Mouse (Mus musculus): ENCODE results near the gene Scd4.

The Scd4 gene

DNA sequence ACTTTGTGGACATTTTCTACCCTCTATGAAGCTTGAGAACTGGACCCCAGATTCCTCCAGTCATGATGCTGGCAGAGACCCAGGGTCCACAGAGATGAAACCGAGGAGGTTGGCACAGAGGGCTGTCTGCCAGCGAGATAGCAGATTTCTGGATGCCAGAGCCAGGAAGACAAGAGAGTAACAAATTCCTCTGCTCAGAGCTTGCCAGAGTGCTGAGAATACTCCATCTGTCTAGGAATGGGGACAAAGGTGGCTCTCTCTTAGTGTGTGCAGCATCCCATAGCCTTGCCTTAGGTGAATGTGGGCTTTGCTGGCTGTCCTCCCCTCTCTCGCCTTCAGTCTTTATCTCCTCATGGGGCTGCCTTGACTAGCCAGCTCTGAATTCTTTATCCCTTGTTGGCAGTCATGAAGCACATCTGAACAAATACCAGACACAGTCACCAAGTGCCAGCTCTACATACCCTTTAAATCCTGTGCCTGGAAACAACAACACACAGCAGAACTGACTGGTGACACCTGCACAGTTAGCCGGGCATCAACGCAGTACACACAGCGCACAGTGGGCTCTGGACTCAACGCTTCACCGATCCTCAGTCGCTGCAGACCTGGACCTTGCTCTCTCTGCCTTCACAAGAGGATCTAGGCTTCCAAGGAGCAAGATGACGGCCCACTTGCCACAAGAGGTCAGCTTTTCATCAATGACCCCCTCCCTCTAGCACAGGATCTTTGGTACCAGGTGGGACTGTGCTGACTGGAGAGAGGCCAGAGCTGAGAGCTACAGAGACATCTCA, at the start of gene Scd4:
TSS of gene Scd4 (plus strand) at position 260 of the 791 bp plus-strand sequence.
- DNase-seq (ENCODE audit: low spot score in 2 of 2) = peak; percentile 34 to 37

DNA sequence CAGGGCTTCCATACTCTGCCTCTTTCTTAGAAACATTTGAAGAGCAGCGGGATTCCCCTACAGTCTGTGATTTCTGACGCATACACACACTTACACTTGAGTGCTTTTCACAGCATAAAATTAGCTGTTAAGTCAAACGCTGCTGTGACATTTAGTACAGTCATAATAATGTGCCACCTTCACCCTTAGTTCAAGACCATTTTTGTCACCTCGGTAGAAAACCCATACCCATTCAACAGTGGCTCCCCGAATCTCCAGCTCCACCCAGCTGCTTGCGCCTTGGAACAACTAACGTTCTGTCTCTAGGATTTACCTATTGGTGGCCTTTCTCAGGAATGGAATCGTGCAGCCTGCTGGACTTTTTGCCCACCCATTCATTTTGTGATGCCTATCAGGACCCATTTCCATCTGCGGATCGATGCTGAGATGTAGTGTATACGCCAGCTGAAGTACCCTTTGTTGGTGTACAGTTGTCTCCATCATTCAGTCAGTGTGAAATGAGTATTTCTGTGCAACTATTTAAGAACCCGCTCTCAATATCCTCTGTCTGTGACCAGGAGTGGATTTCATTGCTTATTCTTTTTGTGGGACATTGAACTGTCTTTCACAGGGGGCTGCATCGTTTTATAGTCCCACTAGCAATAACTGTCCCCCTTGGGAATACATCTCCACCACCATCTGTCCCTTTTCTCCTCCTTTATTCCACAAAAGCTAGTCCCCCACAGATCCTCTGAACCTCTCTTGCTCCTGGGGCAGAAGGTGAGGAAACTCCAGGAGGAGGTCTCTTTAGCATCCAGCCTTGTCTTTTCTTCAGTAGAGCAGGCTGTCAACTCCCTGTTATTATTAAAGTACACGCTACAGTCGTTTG, 49.5 kb upstream of the Scd4 start:
- DNase-seq (ENCODE audit: low spot score in 2 of 2) = no peak

DNA sequence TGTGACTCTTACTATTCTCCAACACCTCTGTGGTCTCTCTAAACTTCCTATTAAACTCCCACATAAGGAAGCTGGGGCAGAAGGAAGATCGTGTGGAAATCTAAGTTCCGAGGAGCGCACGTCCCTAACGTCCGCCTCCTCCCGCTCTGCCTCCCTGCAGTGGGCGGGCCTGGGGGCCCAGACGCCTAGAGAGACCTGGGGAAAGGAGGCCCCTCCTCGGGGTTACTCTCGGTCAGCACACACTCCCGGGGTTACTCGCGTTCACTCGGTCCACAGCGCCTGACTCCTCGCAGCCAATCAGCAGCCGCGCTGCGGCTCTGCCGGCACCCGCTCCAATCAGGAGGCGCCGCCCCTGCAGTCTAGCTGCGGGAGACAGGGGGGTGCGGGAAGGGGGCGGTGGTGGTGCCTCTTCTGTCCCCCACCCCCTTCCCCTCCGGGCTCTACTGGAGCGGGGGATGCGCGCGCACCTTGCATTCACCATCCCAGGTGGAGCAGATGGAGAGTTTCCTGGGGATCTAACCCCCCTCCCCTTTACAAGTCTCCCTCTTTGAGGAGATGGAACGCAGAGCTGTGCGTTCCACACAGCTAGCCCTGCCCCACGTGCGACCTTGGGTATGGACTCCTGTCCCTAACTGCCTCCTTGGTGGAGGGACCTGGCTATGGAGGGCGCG, 48.7 kb upstream of the Scd4 start:
- peak; percentile 91 to 94 for DNase-seq (ENCODE audit: low spot score in 2 of 2)

DNA sequence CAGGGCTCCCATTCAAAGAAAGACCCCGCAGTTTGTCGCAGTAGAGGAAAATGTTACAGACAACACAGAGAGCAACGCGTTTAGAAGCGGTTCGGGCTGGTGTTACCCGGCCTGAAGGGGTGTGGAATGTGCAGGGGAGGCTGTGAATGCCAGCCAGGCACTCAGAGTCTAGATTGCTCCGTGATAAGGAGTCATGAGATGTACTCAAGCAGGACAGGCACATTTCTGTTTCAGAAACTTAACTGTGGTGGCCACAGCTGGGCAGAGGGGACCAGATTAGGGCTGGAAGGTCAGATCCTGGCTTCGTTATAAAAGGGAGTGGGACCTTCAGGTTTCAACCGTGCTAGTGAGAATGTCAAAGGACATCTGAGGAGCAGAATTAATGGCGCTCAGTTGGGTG, 48.2 kb upstream of the Scd4 start:
- DNase-seq (ENCODE audit: low spot score in 2 of 2) = no peak

DNA sequence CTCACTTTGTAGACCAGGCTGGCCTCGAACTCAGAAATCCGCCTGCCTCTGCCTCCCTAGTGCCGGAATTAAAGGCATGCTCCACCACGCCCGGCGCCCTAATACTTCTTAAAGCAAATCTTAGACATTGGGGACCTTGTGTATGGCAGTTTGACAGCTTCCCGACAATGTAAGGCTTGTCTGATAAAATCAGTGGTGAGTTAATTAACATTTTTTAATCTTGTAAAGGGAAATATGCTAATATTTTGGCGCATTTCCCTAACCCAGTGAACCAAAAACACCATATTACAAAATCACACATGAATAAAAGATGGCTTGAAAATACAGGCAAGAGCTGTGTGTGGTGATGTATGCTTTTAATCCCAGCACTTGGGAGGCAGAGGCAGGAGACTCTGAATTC, 47.3 kb upstream of the Scd4 start:
- DNase-seq (ENCODE audit: low spot score in 2 of 2) = no peak

DNA sequence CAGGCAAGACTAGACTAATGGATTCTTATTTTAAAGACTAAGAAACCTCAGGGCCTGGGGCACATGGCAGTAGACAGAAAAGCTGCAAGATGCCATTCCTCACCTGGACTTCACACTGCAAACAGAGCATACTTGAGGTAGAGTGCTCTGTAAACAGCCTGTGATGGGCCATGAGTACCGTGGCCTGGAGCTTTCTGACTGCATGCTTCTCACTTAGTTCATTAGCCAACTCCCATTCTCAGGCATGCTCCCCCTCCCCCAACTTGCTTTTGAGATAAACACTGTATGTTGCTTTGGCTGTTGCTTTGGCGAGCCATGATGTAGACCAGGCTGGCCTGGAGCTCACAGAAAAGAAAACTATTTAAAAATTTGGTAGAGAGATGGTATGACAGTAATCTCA, 46.8 kb upstream of the Scd4 start:
- DNase-seq (ENCODE audit: low spot score in 2 of 2) = no peak

GRCm38 (mm10) chr19:44287415-44288110, 45.3 kb upstream of the Scd4 start:
- no peak for DNase-seq (ENCODE audit: low spot score in 2 of 2)

- no peak for DNase-seq (ENCODE audit: low spot score in 2 of 2)
These were observed 40.8 kb upstream of the Scd4 start for GRCm38 (mm10) chr19:44292083-44292482.

GRCm38 (mm10) chr19:44292483-44292882, 40.4 kb upstream of the Scd4 start:
- no peak for DNase-seq (ENCODE audit: low spot score in 2 of 2)

GRCm38 (mm10) chr19:44292941-44293768, 39.7 kb upstream of the Scd4 start, which contains the start of gene Scd2:
TSS of gene Scd2 (plus strand) at chr19:44293674.
- no peak for DNase-seq (ENCODE audit: low spot score in 2 of 2)

- peak; percentile 89 to 91 for DNase-seq (ENCODE audit: low spot score in 2 of 2)
These were observed 38.9 kb upstream of the Scd4 start for GRCm38 (mm10) chr19:44293769-44294551.

GRCm38 (mm10) chr19:44294588-44295041, 38.3 kb upstream of the Scd4 start:
- DNase-seq (ENCODE audit: low spot score in 2 of 2) = peak; percentile 79 to 82

- DNase-seq (ENCODE audit: low spot score in 2 of 2) = peak in 1 of 2 experiments; percentile 24
These were observed 37.6 kb upstream of the Scd4 start for GRCm38 (mm10) chr19:44295251-44295650.

DNA sequence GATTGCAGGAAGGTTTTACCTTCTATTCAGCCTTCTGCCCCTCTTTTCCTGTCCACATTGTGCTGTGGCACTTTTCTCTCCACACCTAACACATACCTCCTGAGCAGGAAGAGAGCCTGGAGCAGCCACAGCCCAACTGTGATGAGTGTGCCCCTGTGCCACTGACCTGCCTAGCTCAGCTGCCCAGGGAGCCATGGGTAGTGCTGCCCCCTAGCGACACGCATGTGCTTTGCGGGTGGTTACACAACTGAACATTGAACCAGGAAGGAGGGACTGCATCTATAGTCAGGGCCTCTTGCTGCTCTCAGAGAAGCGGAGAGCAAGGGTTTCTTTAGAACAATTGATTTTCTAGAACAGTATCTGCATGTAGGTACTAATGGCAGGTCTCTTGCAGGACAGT, 37.2 kb upstream of the Scd4 start:
- peak; percentile 77 to 80 for DNase-seq (ENCODE audit: low spot score in 2 of 2)

GRCm38 (mm10) chr19:44296186-44296585, 36.7 kb upstream of the Scd4 start:
- no peak for DNase-seq (ENCODE audit: low spot score in 2 of 2)

- no peak for DNase-seq (ENCODE audit: low spot score in 2 of 2)
These were observed 35.7 kb upstream of the Scd4 start for GRCm38 (mm10) chr19:44297068-44297760.

GRCm38 (mm10) chr19:44297862-44298261, 35.0 kb upstream of the Scd4 start:
- no peak for DNase-seq (ENCODE audit: low spot score in 2 of 2)

DNA sequence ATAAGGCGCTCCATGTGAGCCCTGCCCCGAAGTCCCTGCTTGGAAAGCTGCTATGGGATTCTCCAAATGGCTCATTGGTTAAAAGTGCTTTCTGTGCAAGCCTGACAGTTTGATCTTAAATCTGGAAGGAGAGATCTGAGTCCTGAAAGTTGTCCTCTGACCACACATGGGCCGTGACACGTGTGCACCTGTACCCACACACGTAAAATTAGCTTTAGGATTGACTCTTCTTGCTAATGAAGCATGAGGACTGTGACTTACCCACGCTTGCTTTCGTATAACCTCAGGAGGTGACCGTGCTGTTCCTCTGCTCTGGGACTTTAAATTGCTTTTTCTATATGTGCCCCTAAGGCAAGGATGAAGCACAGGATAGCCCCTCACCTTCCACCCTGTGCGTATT, 33.8 kb upstream of the Scd4 start:
- DNase-seq (ENCODE audit: low spot score in 2 of 2) = no peak

DNA sequence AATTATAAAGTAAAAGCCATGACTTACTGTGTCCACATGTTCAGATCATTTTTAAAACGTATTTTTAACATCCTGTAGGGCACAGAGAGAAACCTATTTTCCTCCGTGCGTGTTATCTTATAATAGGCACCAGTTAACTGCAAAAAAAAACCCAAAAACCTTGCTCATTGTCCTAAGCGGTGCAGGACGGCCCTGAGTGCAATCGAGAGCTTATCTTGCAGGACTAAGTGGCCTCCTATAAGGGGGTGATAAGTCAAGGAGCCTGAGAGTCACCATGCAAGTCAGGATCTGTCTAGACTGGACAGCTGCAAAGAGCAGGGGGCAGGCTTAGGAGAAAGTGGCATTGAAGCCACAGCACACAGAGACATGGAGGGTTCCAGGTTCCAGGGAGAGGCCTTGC, 33.0 kb upstream of the Scd4 start:
- DNase-seq (ENCODE audit: low spot score in 2 of 2) = no peak

All from heart, adult 9 months (tissue).